Mouse (Mus musculus) telencephalon, adult 2 months (tissue): ENCODE measurements at regions not wholly inside any gene's neighbourhood (a gene's known extent, or its start where the extent isn't known, plus 50 kb on each side); places are given as distances from the start of the nearest gene placed in this dataset.
"Not testable (repeated sequence)": the region's sequence is repeated elsewhere in the genome, so short reads cannot be mapped to it uniquely, and the experiment has no call there.

Experiments used
- DNase-seq: peaks from one replicate; pipeline ENCODE4 v3.0.0-alpha.2; 2011; ENCODE audit warnings: low read depth, low spot score

DNA sequence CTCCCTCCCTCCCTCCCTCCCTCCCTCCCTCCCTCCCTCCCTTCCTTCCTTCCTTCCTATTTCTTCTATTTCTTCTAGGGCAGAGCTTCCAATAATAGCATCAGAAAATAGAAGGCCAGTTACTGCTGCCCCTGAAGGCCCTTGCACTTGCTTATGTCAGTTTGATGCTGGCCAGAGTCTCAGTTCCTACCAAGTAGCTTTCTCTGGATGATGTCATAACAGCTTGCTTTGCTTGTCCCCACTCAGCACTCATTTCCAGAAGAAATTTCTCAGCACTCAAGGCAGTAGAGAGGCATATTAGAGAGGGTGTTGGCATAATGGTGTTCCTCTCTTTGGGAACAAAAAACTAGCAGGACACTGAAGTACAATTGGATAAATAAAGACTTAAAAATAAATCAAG lies 811.6 kb upstream of the 4930444P10Rik start:
- DNase-seq, result no peak

GRCm38 (mm10) chr1:16868383-16868782 lies 775.3 kb upstream of the 4930444P10Rik start:
- not testable (repeated sequence) for DNase-seq

DNA sequence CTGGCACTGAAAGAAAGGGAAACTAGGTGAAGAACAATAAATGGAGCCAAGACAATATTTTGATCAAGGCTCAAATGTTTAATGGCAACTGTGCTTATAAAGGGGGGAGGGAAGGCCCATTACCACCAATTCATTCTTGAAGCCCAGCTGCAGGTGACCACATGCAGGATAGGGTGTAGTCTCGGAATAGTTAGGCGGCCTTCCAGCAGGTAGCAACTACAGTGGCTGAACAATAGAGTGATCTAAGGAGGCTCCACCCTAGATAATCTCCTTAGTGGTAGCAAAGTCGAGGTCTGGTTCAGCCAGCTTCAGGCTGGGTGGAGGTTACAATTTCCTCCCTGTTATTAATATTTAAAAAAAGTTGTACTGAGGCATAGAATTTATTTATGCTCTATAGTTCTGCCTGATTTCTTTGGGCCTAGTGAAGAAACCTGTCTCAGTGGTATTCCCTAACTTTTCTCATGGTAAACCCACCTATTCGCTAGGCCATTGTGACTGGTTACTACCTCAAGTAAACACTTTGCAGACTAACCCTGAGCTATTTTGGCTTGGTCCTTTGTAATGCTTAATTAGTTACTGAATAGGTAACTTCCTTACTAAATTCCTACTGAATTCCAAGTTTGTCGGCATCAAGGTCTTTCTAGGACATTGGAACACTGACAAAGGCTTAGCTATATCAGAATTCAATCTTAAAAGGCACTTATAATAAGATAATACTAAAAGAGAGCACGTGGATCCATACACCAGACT lies 774.1 kb upstream of the 4930444P10Rik start:
- DNase-seq, result not testable (repeated sequence)

DNA sequence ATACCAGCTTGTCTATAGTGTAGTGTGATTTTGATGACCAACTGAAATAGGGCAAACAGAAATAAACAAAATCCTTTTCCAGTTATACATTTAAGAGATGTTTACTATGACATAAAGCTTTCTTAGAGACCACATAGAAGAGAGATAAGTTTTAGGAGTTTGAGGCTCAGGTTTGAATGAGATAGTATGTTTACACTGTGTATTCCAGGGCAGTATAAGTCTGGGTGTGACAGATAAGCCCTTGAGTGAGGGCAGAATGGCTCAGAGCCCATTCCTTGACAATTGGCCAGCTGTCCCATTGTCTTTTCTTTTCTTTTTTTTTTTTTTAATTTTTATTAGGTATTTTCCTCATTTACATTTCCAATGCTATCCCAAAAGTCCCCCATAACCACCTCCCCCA lies 744.0 kb upstream of the 4930444P10Rik start:
- no peak for DNase-seq

GRCm38 (mm10) chr1:16824709-16825108 lies 731.6 kb upstream of the 4930444P10Rik start:
- not testable (repeated sequence) for DNase-seq

DNA sequence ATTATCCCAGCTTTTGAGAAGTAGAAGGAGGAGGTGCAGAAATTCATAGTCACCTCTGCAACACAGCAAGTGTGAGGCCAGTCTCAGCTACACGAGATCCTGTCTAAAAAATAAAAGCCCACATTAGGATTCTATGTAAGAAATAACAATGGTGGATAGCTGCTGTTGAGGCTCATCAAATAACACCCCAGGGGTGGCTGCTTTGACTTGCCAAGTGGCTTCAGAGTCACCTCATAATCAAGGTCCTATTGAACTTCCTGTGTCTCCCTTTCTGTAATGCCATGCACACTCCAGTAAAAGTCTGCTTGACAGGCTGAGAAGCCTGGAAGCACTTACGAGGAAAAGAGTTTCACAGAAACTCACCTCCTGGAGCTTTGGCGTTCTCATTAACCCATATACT lies 730.9 kb upstream of the 4930444P10Rik start:
- DNase-seq, result no peak

DNA sequence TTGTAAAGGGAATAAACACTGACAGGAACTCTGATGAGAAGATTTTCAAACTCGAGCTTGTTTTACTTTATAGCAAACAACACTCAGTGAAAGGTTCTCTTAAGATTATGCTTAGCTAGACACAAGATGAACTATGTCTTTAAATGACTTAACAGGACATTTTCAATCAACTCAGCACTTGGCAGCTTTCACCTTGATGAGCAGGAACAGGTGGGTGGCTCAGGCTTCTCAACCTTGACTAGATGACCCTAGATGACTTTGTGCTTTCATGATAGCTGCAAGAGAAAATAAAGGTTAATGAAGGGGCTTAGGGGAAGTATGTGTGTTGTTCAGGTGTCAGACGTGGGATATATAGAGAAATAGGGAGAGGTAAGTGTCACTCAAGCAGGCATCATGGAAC lies 728.1 kb upstream of the 4930444P10Rik start:
- DNase-seq, result no peak

DNA sequence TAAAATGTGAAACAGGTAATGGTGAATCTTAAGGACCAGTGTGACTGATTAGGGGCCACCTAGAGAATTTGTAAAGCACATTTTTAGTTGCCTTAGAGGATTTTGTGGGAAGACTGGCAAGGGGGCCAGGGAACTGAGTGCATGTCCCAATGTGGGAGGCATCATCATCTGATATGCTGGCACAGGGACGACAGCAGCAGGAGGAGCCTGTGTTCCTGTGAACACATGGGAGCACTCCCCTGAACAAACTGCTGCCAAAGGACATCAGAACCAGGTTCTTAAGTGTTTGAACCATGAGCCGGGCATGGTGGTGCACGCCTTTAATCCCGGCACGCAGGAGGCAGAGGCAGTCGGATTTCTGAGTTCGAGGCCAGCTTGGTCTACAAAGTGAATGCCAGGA lies 723.4 kb upstream of the 4930444P10Rik start:
- peak; percentile 43 for DNase-seq

DNA sequence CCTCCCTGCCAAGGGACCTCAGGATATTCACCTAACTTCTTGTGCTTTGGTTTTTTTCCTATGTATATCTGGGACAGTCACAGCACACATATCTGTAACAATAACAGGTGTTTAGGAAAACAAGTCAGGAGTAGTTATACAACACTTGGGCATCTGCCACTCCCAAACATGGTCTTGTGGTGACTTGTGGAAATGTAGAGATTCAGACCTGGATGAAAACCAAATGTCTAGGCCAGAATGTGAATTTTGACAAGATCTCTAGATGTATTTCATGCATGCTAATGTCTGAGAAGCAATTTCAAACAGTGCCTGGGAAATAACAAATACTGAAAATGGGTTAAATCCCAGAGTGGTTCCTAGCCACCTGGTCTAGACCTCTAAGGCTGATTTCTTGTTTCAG lies 722.6 kb upstream of the 4930444P10Rik start:
- no peak for DNase-seq

GRCm38 (mm10) chr1:16809370-16810150 lies 716.4 kb upstream of the 4930444P10Rik start:
- DNase-seq, result peak; percentile 60

- DNase-seq, result peak; percentile 33
Observed at GRCm38 (mm10) chr1:16798292-16798691, 705.2 kb upstream of the 4930444P10Rik start.

DNA sequence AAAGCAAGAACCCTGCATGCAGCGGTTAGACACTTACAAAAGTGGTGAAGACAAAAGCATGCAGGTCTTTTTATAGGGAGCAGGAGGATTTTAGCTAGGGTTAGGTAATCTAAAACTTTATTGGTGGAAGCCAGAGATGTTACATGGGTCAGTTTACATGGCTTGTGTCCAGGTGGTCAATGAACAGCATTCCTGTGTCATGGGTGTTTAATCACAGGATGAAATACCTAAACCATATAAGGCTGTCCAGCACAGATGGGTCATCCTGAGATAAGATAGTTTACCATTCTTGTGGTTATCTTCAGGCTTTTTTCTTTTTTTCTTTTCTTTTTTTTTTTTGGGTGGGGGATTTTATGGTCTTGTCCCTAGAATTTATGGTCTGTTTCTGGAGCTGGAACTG lies 703.3 kb upstream of the 4930444P10Rik start:
- DNase-seq, result no peak

- no peak for DNase-seq
Observed at GRCm38 (mm10) chr1:16790733-16791309, 697.7 kb upstream of the 4930444P10Rik start.

GRCm38 (mm10) chr1:16779791-16780190 lies 686.7 kb upstream of the 4930444P10Rik start:
- DNase-seq, result no peak

- no peak for DNase-seq
Observed at GRCm38 (mm10) chr1:16760951-16761350, 667.8 kb upstream of the 4930444P10Rik start.
